14 mouse cellular contexts compared by ENCODE assay signal in the genomic region with DNA sequence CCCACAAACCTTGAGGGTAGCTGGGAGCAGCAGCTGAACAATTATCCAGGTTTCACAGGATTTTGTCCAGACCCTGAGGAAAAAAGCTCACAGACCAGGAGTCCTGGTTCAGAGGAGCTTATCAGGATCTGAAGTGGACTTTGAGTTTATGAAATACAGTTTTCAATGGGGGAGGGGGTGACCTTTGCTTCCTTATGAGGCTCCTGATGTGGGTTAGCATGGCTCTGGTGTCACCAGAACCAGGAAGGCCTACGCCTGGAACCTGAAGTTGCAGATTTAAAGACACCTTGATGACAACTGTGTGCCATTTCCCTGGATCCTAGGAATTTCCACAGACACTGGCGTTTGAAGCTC.
A peak's percentile ranks its signal among the peaks of the same experiment; 100 is the strongest.
DNase-seq lines count a peak whose midpoint lies in the region; ATAC-seq lines count a peak whose summit lies in the region.
"Had no signal": no experiment of that assay in that cellular context is flagged by ENCODE, and none has a peak within 500 bp of the region (broad histone marks: within the 10 kb centered on the region; RNA-seq: fewer than 3 reads in every experiment).

No protein-coding gene starts in this region.

- H3K27ac ChIP-seq in forebrain, embryonic 14.5 days (ENCODE audit: low read depth, low read length) = peak overlapping the region; percentile 79
- H3K27ac ChIP-seq in hindbrain, embryonic 12.5 days = peak overlapping the region; percentile 85
- peak overlapping the region; percentile 45; the same call in 1 of the 2 replicates for H3K27ac ChIP-seq in neural tube, embryonic 14.5 days (ENCODE audit: low read depth, low read length)
- H3K27ac ChIP-seq: heart, adult 2 months had no signal

- no peak overlapping the region for H3K9ac ChIP-seq in forebrain, embryonic 14.5 days (ENCODE audit: low read length)
- H3K9ac ChIP-seq in hindbrain, embryonic 12.5 days = no peak overlapping the region
- no peak overlapping the region for H3K9ac ChIP-seq in neural tube, embryonic 14.5 days (replicated peaks; ENCODE audit: low read depth, low read length)

- no peak for DNase-seq in forebrain, embryonic 14.5 days (ENCODE audit: low spot score)
- DNase-seq in large intestine, adult 2 months (ENCODE audit: low read depth, low spot score) = peak; percentile 29
- no peak for DNase-seq in layer of hippocampus, postnatal 10 days (ENCODE audit: low spot score in 2 of 2)
- no peak for DNase-seq in urinary bladder, postnatal 36 days (ENCODE audit: low spot score in 2 of 2)
- no peak for DNase-seq in cerebellum, adult 18-20 months
- DNase-seq: cerebellum, adult 9-10 months; heart, adult 2 months; heart, postnatal 14 days; kidney, adult 9 months; right cerebral cortex, postnatal 25 days had no signal

- 0 out of 2 replicates have a peak, but pooled peaks have one; percentile 2 for ATAC-seq in forebrain, embryonic 14.5 days
- peak; percentile 35; the same call in 1 of the 2 replicates for ATAC-seq in hindbrain, embryonic 12.5 days (ENCODE audit: low FRiP score)
- no peak; the same call in 1 of the 2 replicates for ATAC-seq in neural tube, embryonic 14.5 days (ENCODE audit: low read depth)
- ATAC-seq: lung, postnatal 0 days had no signal

- no peaks in the 10 kb centered on the region for H3K36me3 ChIP-seq in forebrain, embryonic 14.5 days (ENCODE audit: control insufficient read depth, insufficient read depth, low read length)
- H3K36me3 ChIP-seq in hindbrain, embryonic 12.5 days = no peaks in the 10 kb centered on the region
- no peaks in the 10 kb centered on the region for H3K36me3 ChIP-seq in neural tube, embryonic 14.5 days (ENCODE audit: control insufficient read depth, insufficient read depth, low read length)

- H3K27me3 ChIP-seq in forebrain, embryonic 14.5 days (replicated peaks; ENCODE audit: control insufficient read depth, insufficient read depth, low read length) = no peaks in the 10 kb centered on the region
- no peaks in the 10 kb centered on the region for H3K27me3 ChIP-seq in hindbrain, embryonic 12.5 days
- no peaks in the 10 kb centered on the region for H3K27me3 ChIP-seq in neural tube, embryonic 14.5 days (ENCODE audit: control insufficient read depth, insufficient read depth, low read length)
- H3K27me3 ChIP-seq: megakaryocyte, embryonic 14.5 days had no signal

- H3K4me1 ChIP-seq in forebrain, embryonic 14.5 days (ENCODE audit: control insufficient read depth, insufficient read depth, low read length) = peaks cover 10% of the 10 kb centered on the region
- H3K4me1 ChIP-seq in hindbrain, embryonic 12.5 days = peaks cover 14% of the 10 kb centered on the region
- no peaks in the 10 kb centered on the region for H3K4me1 ChIP-seq in neural tube, embryonic 14.5 days (ENCODE audit: control insufficient read depth, insufficient read depth, low read length)
- H3K4me1 ChIP-seq: megakaryocyte, embryonic 14.5 days had no signal

- H3K4me3 ChIP-seq in forebrain, embryonic 14.5 days (ENCODE audit: low read depth, low read length) = no peak overlapping the region
- H3K4me3 ChIP-seq in hindbrain, embryonic 12.5 days = no peak overlapping the region
- no peak overlapping the region for H3K4me3 ChIP-seq in neural tube, embryonic 14.5 days (ENCODE audit: low read depth, low read length)
- H3K4me3 ChIP-seq: heart, adult 2 months; megakaryocyte, embryonic 14.5 days had no signal

- WGBS in forebrain, embryonic 14.5 days = 48% methylated on average over 2 of the region's 2 CpGs
- WGBS in hindbrain, embryonic 12.5 days = 84% methylated on average over 2 of the region's 2 CpGs
- 43% methylated on average over 2 of the region's 2 CpGs for WGBS in large intestine, adult 2 months
- WGBS in neural tube, embryonic 14.5 days = 79% methylated on average over 2 of the region's 2 CpGs

- no peaks in the 10 kb centered on the region for H3K9me3 ChIP-seq in forebrain, embryonic 14.5 days (replicated peaks; ENCODE audit: control insufficient read depth, low read length)
- no peaks in the 10 kb centered on the region for H3K9me3 ChIP-seq in hindbrain, embryonic 12.5 days (replicated peaks)
- H3K9me3 ChIP-seq in neural tube, embryonic 14.5 days (ENCODE audit: control insufficient read depth, low read length) = no peaks in the 10 kb centered on the region

- H3K4me2 ChIP-seq in forebrain, embryonic 14.5 days (ENCODE audit: low read length) = no peak overlapping the region
- peak overlapping the region; percentile 15; the same call in 1 of the 2 replicates for H3K4me2 ChIP-seq in hindbrain, embryonic 12.5 days (replicated peaks)
- no peak overlapping the region for H3K4me2 ChIP-seq in neural tube, embryonic 14.5 days (ENCODE audit: low read depth, low read length)
